Mouse (Mus musculus) limb, embryonic 11.5 days (tissue): ENCODE measurements around the gene Pm20d2. TPM values are rescaled to one million over a fixed set of nuclear protein-coding genes. Genes with fewer than 3 reads are reported as not detected.

Source experiments
- ATAC-seq: fragments of 200-750 bp; cut with Nextera tagmentation; 2 replicates; pipeline ENCODE4 v1.8.0; 2017; ENCODE audit warnings: low read depth; ENCODE audit not compliant: insufficient number of reproducible peaks, low FRiP score, low TSS enrichment
- DNase-seq: peaks from one replicate; pipeline ENCODE4 v3.0.0-alpha.2; 2015; ENCODE audit warnings: low spot score
- H3K27ac ChIP-seq: fragments of 300-500 bp; sonication (generic); replicated peaks from 2 replicates; pipeline ENCODE4 v1.5.1; 2014; ENCODE audit warnings: low read depth, mild to moderate bottlenecking, low read length
- H3K27me3 ChIP-seq: fragments of 300-500 bp; sonication (generic); 2 replicates; pipeline ENCODE4 v1.6.1; 2014; ENCODE audit warnings: mild to moderate bottlenecking, low read length, mixed read lengths; ENCODE audit not compliant: control insufficient read depth, insufficient read depth
- H3K36me3 ChIP-seq: fragments of 300-500 bp; sonication (generic); 2 replicates; pipeline ENCODE4 v1.6.1; 2014; ENCODE audit warnings: mild to moderate bottlenecking, low read length, moderate library complexity, mixed read lengths; ENCODE audit not compliant: control insufficient read depth, insufficient read depth
- H3K4me1 ChIP-seq: fragments of 300-500 bp; sonication (generic); 2 replicates; pipeline ENCODE4 v1.6.1; 2014; ENCODE audit warnings: low read length, mixed read lengths; ENCODE audit not compliant: control insufficient read depth, insufficient read depth
- H3K4me2 ChIP-seq: fragments of 300-500 bp; sonication (generic); 2 replicates; pipeline ENCODE4 v1.6.1; 2014; ENCODE audit warnings: low read depth, mild to moderate bottlenecking, moderate library complexity; ENCODE audit not compliant: severe bottlenecking
- H3K4me3 ChIP-seq: fragments of 300-500 bp; sonication (generic); 2 replicates; pipeline ENCODE4 v1.5.1; 2014; ENCODE audit warnings: low read depth, low read length
- H3K9ac ChIP-seq: fragments of 300-500 bp; sonication (generic); 2 replicates; pipeline ENCODE4 v1.6.1; 2014; ENCODE audit warnings: mild to moderate bottlenecking, low read length
- H3K9me3 ChIP-seq: fragments of 300-500 bp; sonication (generic); 2 replicates; pipeline ENCODE4 v1.6.1; 2016; ENCODE audit warnings: low read length; ENCODE audit not compliant: control insufficient read depth
- WGBS: fragments of 180-500 bp; shearing (Covaris S2); extraction: QIAGEN DNeasy Blood & Tissue Kit; methylation state at CpG from one replicate; pipeline ENCODE4 v1.1.7; 2014; 5-methylcytosine and 5-hydroxymethylcytosine counted together
- polyA plus RNA-seq: library from polyadenylated mRNA; unstranded; fragments of >200 nt; fragmentation: Nextera tagmentation; extraction: Ambion mirVana; gene quantifications from 2 replicates; pipeline ENCODE4 v1.2.1, GENCODE M21; 2014

The Pm20d2 gene
- polyA plus RNA-seq, 1 experiment from 2014 or later: 0.69 TPM

- Histone ChIP-seq H3K27me3 (no peaks in the 10 kb centered on the region), H3K36me3 (no peaks in the 10 kb centered on the region), H3K4me3 (no peak overlapping the region), H3K9me3 (no peaks in the 10 kb centered on the region), H3K4me2 (no peak overlapping the region), H3K4me1 (no peaks in the 10 kb centered on the region), H3K9ac (no peak overlapping the region), H3K27ac (no peak overlapping the region)
- 49% methylated on average over 20 of the region's 20 CpGs for WGBS
- DNase-seq (no peak), ATAC-seq (no peak)
Measured at GRCm38 (mm10) chr4:33146679-33147291, 42.8 kb downstream of the Pm20d2 start.

- Histone ChIP-seq H3K4me1 (no peaks in the 10 kb centered on the region), H3K36me3 (no peaks in the 10 kb centered on the region), H3K27me3 (no peaks in the 10 kb centered on the region), H3K9me3 (no peaks in the 10 kb centered on the region), H3K4me3 (no peak within 1 kb of the TSS), H3K4me2 (no peak within 1 kb of the TSS), H3K9ac (no peak within 1 kb of the TSS), H3K27ac (no peak within 1 kb of the TSS)
- no peak for ATAC-seq
- 67% methylated on average over 11 of the region's 11 CpGs for WGBS
- no peak for DNase-seq
Measured at GRCm38 (mm10) chr4:33132221-33132620, 57.3 kb downstream of the Pm20d2 start, which contains the start of gene Gabrr1. Gene Gabrr1 (plus strand): TSS chr4:33132521.

- Histone ChIP-seq H3K4me2 (no peak overlapping the region), H3K4me1 (no peaks in the 10 kb centered on the region), H3K9ac (no peak overlapping the region), H3K27me3 (no peaks in the 10 kb centered on the region), H3K27ac (no peak overlapping the region), H3K4me3 (no peak overlapping the region), H3K36me3 (no peaks in the 10 kb centered on the region), H3K9me3 (0 out of 2 replicates have a peak, but pooled peaks cover 2% of the 10 kb centered on the region)
- DNase-seq: no peak
- 78% methylated on average over 10 of the region's 10 CpGs for WGBS
- no peak for ATAC-seq
Measured at GRCm38 (mm10) chr4:33125409-33126084, 64.0 kb downstream of the Pm20d2 start.

- Histone ChIP-seq H3K9me3 (0 out of 2 replicates have a peak, but pooled peaks cover 2% of the 10 kb centered on the region), H3K27me3 (no peaks in the 10 kb centered on the region), H3K4me2 (no peak overlapping the region), H3K36me3 (no peaks in the 10 kb centered on the region), H3K27ac (no peak overlapping the region), H3K9ac (no peak overlapping the region), H3K4me1 (no peaks in the 10 kb centered on the region), H3K4me3 (no peak overlapping the region)
- WGBS: 82% methylated on average over 6 of the region's 6 CpGs
- DNase-seq (peak; percentile 46), ATAC-seq (no peak)
Measured at GRCm38 (mm10) chr4:33124493-33124892, 65.0 kb downstream of the Pm20d2 start.

Other genes with a start within 250 kb of the Pm20d2 start
- 9.4 and 10.4 TPM in 2 replicates for gene Ankrd6, start 238.9 kb downstream of the Pm20d2 start, polyA plus RNA-seq
- 25.8 and 26.1 TPM in 2 replicates for gene Rragd, start 206.7 kb downstream of the Pm20d2 start, polyA plus RNA-seq
- 40.9 and 42.2 TPM in 2 replicates for gene Ube2j1, start 158.3 kb downstream of the Pm20d2 start, polyA plus RNA-seq
- gene Gabrr2, start 126.7 kb downstream of the Pm20d2 start, polyA plus RNA-seq: 0.23 and 0.27 TPM in 2 replicates
- gene Gabrr1, start 57.2 kb downstream of the Pm20d2 start, polyA plus RNA-seq: not detected in 2 replicates
- 10.9 and 12.0 TPM in 2 replicates for gene Srsf12, start 19.3 kb upstream of the Pm20d2 start, polyA plus RNA-seq
- gene Pnrc1, start 100.4 kb upstream of the Pm20d2 start, polyA plus RNA-seq: 109 and 111 TPM in 2 replicates
- 34.5 and 35.1 TPM in 2 replicates for gene Rngtt, start 120.6 kb upstream of the Pm20d2 start, polyA plus RNA-seq